Mouse (Mus musculus): Measurements from ENCODE around the gene Bloc1s3. TPM values are rescaled to one million over a fixed set of nuclear protein-coding genes. Genes with fewer than 3 reads are reported as not detected.

Gene Bloc1s3
- total and polyA plus RNA-seq, 3 experiments, result 4.9 to 8.0 (median 6.7) TPM

- Histone ChIP-seq H3K27me3 (replicated peaks) (peaks cover 74% of the 10 kb centered on the region), H3K36me3 (replicated peaks in 1 of 2; ENCODE audit: control insufficient read depth in 1 of 2, insufficient read depth in 1 of 2, low read length in 1 of 2) (no peaks in the 10 kb centered on the region)
Observed at GRCm38 (mm10) chr7:19472403-19472802, 35.8 kb downstream of the Bloc1s3 start.

GRCm38 (mm10) chr7:19470308-19470707, 37.9 kb downstream of the Bloc1s3 start:
- no peak overlapping the region for H3K4me3 ChIP-seq (replicated peaks in 1 of 3; ENCODE audit: low read depth in 2 of 3, low read length in 2 of 3, poor library complexity in 1 of 3)
- peaks cover 15% of the 10 kb centered on the region for H3K9me3 ChIP-seq (replicated peaks; ENCODE audit: low read length)
- H3K4me1 ChIP-seq (ENCODE audit: control insufficient read depth in 1 of 2, insufficient read depth in 2 of 2), result peaks cover 5 to 24% of the 10 kb centered on the region in 2 experiments
- peaks cover 78% of the 10 kb centered on the region for H3K27me3 ChIP-seq (replicated peaks)
- no peak overlapping the region for H3K9ac ChIP-seq (ENCODE audit: insufficient read depth, low read depth)
- dilution Hi-C loops (cut with MboI; ENCODE audit: extremely low pct_ligation_motif_present, extremely low pct_unique_long_range_greater_than_20kb, low sequenced_read_pairs), result no loop called here
- TF ChIP-seq JUN (IDR thresholded peaks at IDR 0.05; ENCODE audit: insufficient read depth, low read depth, low read length) (no peak), MYC (IDR thresholded peaks at IDR 0.05; ENCODE audit: low read depth, low read length) (no peak), HCFC1 (IDR thresholded peaks at IDR 0.05; ENCODE audit: low read depth, low read length) (no peak), ZMIZ1 (IDR thresholded peaks at IDR 0.05; ENCODE audit: low read depth, low read length) (no peak), POLR2A (IDR thresholded peaks at IDR 0.05; ENCODE audit: low read depth, low read length) (no peak), RCOR1 (conservative IDR thresholded peaks at IDR 0.05; ENCODE audit: low read depth, low read length) (no peak), CHD1 (IDR thresholded peaks at IDR 0.05; ENCODE audit: low read depth, low read length) (no peak), JUND (conservative IDR thresholded peaks at IDR 0.05; ENCODE audit: low read depth, low read length) (no peak), UBTF (IDR thresholded peaks at IDR 0.05; ENCODE audit: low read depth, low read length) (no peak), USF2 (conservative IDR thresholded peaks at IDR 0.05; ENCODE audit: low read depth, low read length) (no peak), MXI1 (IDR thresholded peaks at IDR 0.05; ENCODE audit: low read depth, low read length) (no peak), POLR2AphosphoS2 (IDR thresholded peaks at IDR 0.05; ENCODE audit: low read depth, low read length) (no peak), GABPA (IDR thresholded peaks at IDR 0.05; ENCODE audit: insufficient replicate concordance, low read depth, low read length) (no peak), CHD2 (IDR thresholded peaks at IDR 0.05; ENCODE audit: low read length) (no peak), MAZ (IDR thresholded peaks at IDR 0.05; ENCODE audit: low read depth, low read length) (no peak), PAX5 (IDR thresholded peaks at IDR 0.05; ENCODE audit: low read length) (no peak), TBP (conservative IDR thresholded peaks at IDR 0.05; ENCODE audit: low read depth, low read length) (no peak), BHLHE40 (IDR thresholded peaks at IDR 0.05; ENCODE audit: low read depth, low read length) (no peak), USF1 (IDR thresholded peaks at IDR 0.05; ENCODE audit: low read depth, low read length) (no peak)
- in situ Hi-C loops (cut with MboI; ENCODE audit: low pct_ligation_motif_present, low pct_unique_long_range_greater_than_20kb, low sequenced_read_pairs), result no loop called here
- no peak overlapping the region for H3K27ac ChIP-seq (ENCODE audit: insufficient read depth, low read depth)
- H3K36me3 ChIP-seq (replicated peaks in 1 of 2; ENCODE audit: control insufficient read depth in 1 of 2, insufficient read depth in 1 of 2, low read length in 1 of 2), result no peaks in the 10 kb centered on the region
- no peak for DNase-seq (ENCODE audit: extremely low read depth)
- H3K79me2 ChIP-seq (replicated peaks; ENCODE audit: control insufficient read depth, extremely low read depth, insufficient read depth, poor library complexity, severe bottlenecking), result no peaks in the 10 kb centered on the region
- no peak overlapping the region for H3K4me2 ChIP-seq (ENCODE audit: insufficient read depth, low read depth, poor library complexity, severe bottlenecking)

More at GRCm38 (mm10) chr7:19472403-19472802, 35.8 kb downstream of the Bloc1s3 start:
- no peak overlapping the region for H3K4me3 ChIP-seq (replicated peaks in 1 of 3; ENCODE audit: low read depth in 2 of 3, low read length in 2 of 3, poor library complexity in 1 of 3)
- in situ Hi-C loops (cut with MboI; ENCODE audit: low pct_ligation_motif_present, low pct_unique_long_range_greater_than_20kb, low sequenced_read_pairs) (no loop called here), dilution Hi-C loops (cut with MboI; ENCODE audit: extremely low pct_ligation_motif_present, extremely low pct_unique_long_range_greater_than_20kb, low sequenced_read_pairs) (no loop called here)
- DNase-seq (ENCODE audit: extremely low read depth), result no peak
- no peak for TF ChIP-seq TCF12 (IDR thresholded peaks at IDR 0.05; ENCODE audit: low read depth, low read length)
- no peak for TF ChIP-seq HCFC1 (IDR thresholded peaks at IDR 0.05; ENCODE audit: low read depth, low read length)
- no peak for TF ChIP-seq E2F4 (IDR thresholded peaks at IDR 0.05; ENCODE audit: insufficient replicate concordance, low read depth, low read length)
- TF ChIP-seq SIN3A (IDR thresholded peaks at IDR 0.05; ENCODE audit: low read length), result no peak
- no peak for TF ChIP-seq UBTF (IDR thresholded peaks at IDR 0.05; ENCODE audit: low read depth, low read length)
- no peak for TF ChIP-seq ZMIZ1 (IDR thresholded peaks at IDR 0.05; ENCODE audit: low read depth, low read length)
- no peak for TF ChIP-seq SMC3 (IDR thresholded peaks at IDR 0.05; ENCODE audit: low read depth, low read length)
- no peak for TF ChIP-seq NELFE (IDR thresholded peaks at IDR 0.05; ENCODE audit: low read depth, low read length)
- no peak for TF ChIP-seq MXI1 (IDR thresholded peaks at IDR 0.05; ENCODE audit: low read depth, low read length)
- TF ChIP-seq ZNF384 (IDR thresholded peaks at IDR 0.05; ENCODE audit: low read depth, low read length), result no peak
- TF ChIP-seq ELF1 (IDR thresholded peaks at IDR 0.05; ENCODE audit: low read depth, low read length), result no peak
- no peak for TF ChIP-seq JUND (conservative IDR thresholded peaks at IDR 0.05; ENCODE audit: low read depth, low read length)
- no peak for TF ChIP-seq BHLHE40 (IDR thresholded peaks at IDR 0.05; ENCODE audit: low read depth, low read length)
- TF ChIP-seq PAX5 (IDR thresholded peaks at IDR 0.05; ENCODE audit: low read length), result no peak
- TF ChIP-seq USF1 (IDR thresholded peaks at IDR 0.05; ENCODE audit: low read depth, low read length), result no peak
- no peak for TF ChIP-seq RCOR1 (conservative IDR thresholded peaks at IDR 0.05; ENCODE audit: low read depth, low read length)
- TF ChIP-seq KAT2A (IDR thresholded peaks at IDR 0.05; ENCODE audit: insufficient replicate concordance, low read length), result no peak
- H3K9me3 ChIP-seq (replicated peaks; ENCODE audit: low read length), result peaks cover 16% of the 10 kb centered on the region
- no peak overlapping the region for H3K4me2 ChIP-seq (ENCODE audit: insufficient read depth, low read depth, poor library complexity, severe bottlenecking)
- no peaks in the 10 kb centered on the region for H3K79me2 ChIP-seq (replicated peaks; ENCODE audit: control insufficient read depth, extremely low read depth, insufficient read depth, poor library complexity, severe bottlenecking)
- H3K27ac ChIP-seq (ENCODE audit: insufficient read depth, low read depth), result no peak overlapping the region
- peaks cover 5 to 23% of the 10 kb centered on the region in 2 experiments for H3K4me1 ChIP-seq (ENCODE audit: control insufficient read depth in 1 of 2, insufficient read depth in 2 of 2)
- H3K9ac ChIP-seq (ENCODE audit: insufficient read depth, low read depth), result no peak overlapping the region

All from CH12.LX (cell line).